Mouse (Mus musculus): ENCODE results near the gene Hao1. TPM values are rescaled to one million over a fixed set of nuclear protein-coding genes. Genes with fewer than 3 reads are reported as not detected.

The Hao1 gene
- polyA plus RNA-seq, 1 experiment from 2014 or later = 0.13 TPM

- Histone ChIP-seq H3K27me3 (no peaks in the 10 kb centered on the region), H3K9ac (no peak overlapping the region), H3K4me2 (peak overlapping the region; percentile 43), H3K4me1 (peaks cover 15% of the 10 kb centered on the region), H3K36me3 (no peaks in the 10 kb centered on the region), H3K9me3 (no peaks in the 10 kb centered on the region), H3K4me3 (peak overlapping the region; percentile 9; the same call in 1 of the 2 replicates), H3K27ac (peak overlapping the region; percentile 68)
- 0 out of 2 replicates have a peak, but pooled peaks have one; percentile 26 for ATAC-seq (ENCODE audit: insufficient number of reproducible peaks, insufficient read depth, low FRiP score, low TSS enrichment, low read depth)
- 35% methylated on average over 7 of the region's 7 CpGs for WGBS
Observed at GRCm38 (mm10) chr2:134528122-134528810, 25.9 kb downstream of the Hao1 start.

GRCm38 (mm10) chr2:134527419-134528114, 26.6 kb downstream of the Hao1 start:
- H3K27ac ChIP-seq = peak overlapping the region; percentile 68
- peak overlapping the region; percentile 43 for H3K4me2 ChIP-seq
- peaks cover 15% of the 10 kb centered on the region for H3K4me1 ChIP-seq
- no peaks in the 10 kb centered on the region for H3K36me3 ChIP-seq
- ATAC-seq (ENCODE audit: insufficient number of reproducible peaks, insufficient read depth, low FRiP score, low TSS enrichment, low read depth) = peak; percentile 69; the same call in 1 of the 2 replicates
- no peaks in the 10 kb centered on the region for H3K27me3 ChIP-seq
- no peak overlapping the region for H3K9ac ChIP-seq
- H3K9me3 ChIP-seq = no peaks in the 10 kb centered on the region
- H3K4me3 ChIP-seq = peak overlapping the region; percentile 9; the same call in 1 of the 2 replicates
- 33% methylated on average over 11 of the region's 11 CpGs for WGBS

- H3K4me2 ChIP-seq = no peak overlapping the region
Observed at GRCm38 (mm10) chr2:134518042-134518441, 36.1 kb downstream of the Hao1 start.

GRCm38 (mm10) chr2:134499777-134500176, 54.4 kb downstream of the Hao1 start:
- Histone ChIP-seq H3K4me2 (no peak overlapping the region), H3K9me3 (no peaks in the 10 kb centered on the region), H3K9ac (no peak overlapping the region), H3K27ac (no peak overlapping the region), H3K4me3 (no peak overlapping the region), H3K4me1 (no peaks in the 10 kb centered on the region), H3K27me3 (no peaks in the 10 kb centered on the region), H3K36me3 (no peaks in the 10 kb centered on the region)
- no peak for ATAC-seq (ENCODE audit: insufficient number of reproducible peaks, insufficient read depth, low FRiP score, low TSS enrichment, low read depth)
- 74% methylated on average over 3 of the region's 3 CpGs for WGBS

More at GRCm38 (mm10) chr2:134518042-134518441, 36.1 kb downstream of the Hao1 start:
- Histone ChIP-seq H3K9me3 (no peaks in the 10 kb centered on the region), H3K9ac (no peak overlapping the region), H3K4me3 (no peak overlapping the region), H3K4me1 (no peaks in the 10 kb centered on the region), H3K36me3 (no peaks in the 10 kb centered on the region), H3K27ac (no peak overlapping the region), H3K27me3 (no peaks in the 10 kb centered on the region)
- no peak for ATAC-seq (ENCODE audit: insufficient number of reproducible peaks, insufficient read depth, low FRiP score, low TSS enrichment, low read depth)

GRCm38 (mm10) chr2:134498450-134498849, 55.7 kb downstream of the Hao1 start:
- 48% methylated on average over 7 of the region's 7 CpGs for WGBS
- Histone ChIP-seq H3K4me3 (no peak overlapping the region), H3K4me2 (no peak overlapping the region), H3K4me1 (no peaks in the 10 kb centered on the region), H3K9me3 (no peaks in the 10 kb centered on the region), H3K27me3 (no peaks in the 10 kb centered on the region), H3K27ac (no peak overlapping the region), H3K36me3 (no peaks in the 10 kb centered on the region), H3K9ac (no peak overlapping the region)
- ATAC-seq (ENCODE audit: insufficient number of reproducible peaks, insufficient read depth, low FRiP score, low TSS enrichment, low read depth) = no peak

GRCm38 (mm10) chr2:134488671-134489070, 65.5 kb downstream of the Hao1 start:
- H3K36me3 ChIP-seq = no peaks in the 10 kb centered on the region
- H3K4me2 ChIP-seq = no peak overlapping the region
- H3K27ac ChIP-seq = no peak overlapping the region
- no peak overlapping the region for H3K4me3 ChIP-seq
- no peak for ATAC-seq (ENCODE audit: insufficient number of reproducible peaks, insufficient read depth, low FRiP score, low TSS enrichment, low read depth)
- no peaks in the 10 kb centered on the region for H3K27me3 ChIP-seq
- H3K9me3 ChIP-seq = no peaks in the 10 kb centered on the region
- 85% methylated on average over 6 of the region's 6 CpGs for WGBS
- no peak overlapping the region for H3K9ac ChIP-seq
- 0 out of 2 replicates have a peak, but pooled peaks cover 6% of the 10 kb centered on the region for H3K4me1 ChIP-seq

- ATAC-seq (ENCODE audit: insufficient number of reproducible peaks, insufficient read depth, low FRiP score, low TSS enrichment, low read depth) = no peak
- peaks cover 6% of the 10 kb centered on the region; the same call in 1 of the 2 replicates for H3K4me1 ChIP-seq
- no peak overlapping the region for H3K27ac ChIP-seq
- 43% methylated on average over 11 of the region's 11 CpGs for WGBS
- H3K9me3 ChIP-seq = no peaks in the 10 kb centered on the region
- no peaks in the 10 kb centered on the region for H3K36me3 ChIP-seq
- H3K4me3 ChIP-seq = no peak overlapping the region
- H3K27me3 ChIP-seq = no peaks in the 10 kb centered on the region
- no peak overlapping the region for H3K9ac ChIP-seq
- no peak overlapping the region for H3K4me2 ChIP-seq
Observed at GRCm38 (mm10) chr2:134486055-134486834, 67.9 kb downstream of the Hao1 start.

GRCm38 (mm10) chr2:134482683-134483082, 71.5 kb downstream of the Hao1 start:
- no peak overlapping the region for H3K27ac ChIP-seq
- H3K9me3 ChIP-seq = no peaks in the 10 kb centered on the region
- WGBS = 30% methylated on average over 4 of the region's 4 CpGs
- no peaks in the 10 kb centered on the region for H3K36me3 ChIP-seq
- ATAC-seq (ENCODE audit: insufficient number of reproducible peaks, insufficient read depth, low FRiP score, low TSS enrichment, low read depth) = no peak
- no peak overlapping the region for H3K4me3 ChIP-seq
- no peaks in the 10 kb centered on the region for H3K27me3 ChIP-seq
- peaks cover 6% of the 10 kb centered on the region; the same call in 1 of the 2 replicates for H3K4me1 ChIP-seq
- no peak overlapping the region for H3K4me2 ChIP-seq
- H3K9ac ChIP-seq = no peak overlapping the region

- Histone ChIP-seq H3K9me3 (no peaks in the 10 kb centered on the region), H3K9ac (no peak overlapping the region), H3K36me3 (no peaks in the 10 kb centered on the region), H3K4me1 (peaks cover 6% of the 10 kb centered on the region; the same call in 1 of the 2 replicates), H3K27me3 (no peaks in the 10 kb centered on the region), H3K27ac (no peak overlapping the region), H3K4me3 (no peak overlapping the region), H3K4me2 (0 out of 2 replicates have a peak overlapping the region, but pooled peaks have one; percentile 18)
- 9% methylated on average over 8 of the region's 8 CpGs for WGBS
- no peak for ATAC-seq (ENCODE audit: insufficient number of reproducible peaks, insufficient read depth, low FRiP score, low TSS enrichment, low read depth)
Observed at GRCm38 (mm10) chr2:134481759-134482158, 72.4 kb downstream of the Hao1 start.

- no peak overlapping the region for H3K9ac ChIP-seq
Observed at GRCm38 (mm10) chr2:134481174-134481573, 73.0 kb downstream of the Hao1 start.

GRCm38 (mm10) chr2:134465132-134465531, 89.0 kb downstream of the Hao1 start:
- Histone ChIP-seq H3K4me3 (no peak overlapping the region), H3K4me2 (no peak overlapping the region), H3K9ac (no peak overlapping the region), H3K27ac (no peak overlapping the region), H3K27me3 (no peaks in the 10 kb centered on the region), H3K4me1 (no peaks in the 10 kb centered on the region), H3K9me3 (no peaks in the 10 kb centered on the region), H3K36me3 (no peaks in the 10 kb centered on the region)
- WGBS = 74% methylated on average over 2 of the region's 2 CpGs
- no peak for ATAC-seq (ENCODE audit: insufficient number of reproducible peaks, insufficient read depth, low FRiP score, low TSS enrichment, low read depth)

More at GRCm38 (mm10) chr2:134481174-134481573, 73.0 kb downstream of the Hao1 start:
- no peaks in the 10 kb centered on the region for H3K27me3 ChIP-seq
- H3K4me3 ChIP-seq = no peak overlapping the region
- H3K4me1 ChIP-seq = peaks cover 2% of the 10 kb centered on the region; the same call in 1 of the 2 replicates
- ATAC-seq (ENCODE audit: insufficient number of reproducible peaks, insufficient read depth, low FRiP score, low TSS enrichment, low read depth) = no peak
- H3K4me2 ChIP-seq = no peak overlapping the region
- H3K36me3 ChIP-seq = no peaks in the 10 kb centered on the region
- H3K9me3 ChIP-seq = no peaks in the 10 kb centered on the region
- 87% methylated on average over 6 of the region's 6 CpGs for WGBS
- no peak overlapping the region for H3K27ac ChIP-seq
